Mouse (Mus musculus) lung, adult 2 months (tissue): ENCODE results near the gene Sppl3.

Experiments used
- CTCF ChIP-seq: fragments of 200-500 bp; IDR thresholded peaks from 2 replicates; pipeline ENCODE4 v1.5.1; 2011; ENCODE audit warnings: mild to moderate bottlenecking, low read length, control low read depth; ENCODE audit not compliant: insufficient read depth
- POLR2A ChIP-seq: fragments of 200-500 bp; IDR thresholded peaks from 2 replicates; pipeline ENCODE4 v1.6.1; 2011; ENCODE audit warnings: low read depth, mild to moderate bottlenecking, control low read depth, low read length, borderline replicate concordance; ENCODE audit errors: extremely low read depth

DNA sequence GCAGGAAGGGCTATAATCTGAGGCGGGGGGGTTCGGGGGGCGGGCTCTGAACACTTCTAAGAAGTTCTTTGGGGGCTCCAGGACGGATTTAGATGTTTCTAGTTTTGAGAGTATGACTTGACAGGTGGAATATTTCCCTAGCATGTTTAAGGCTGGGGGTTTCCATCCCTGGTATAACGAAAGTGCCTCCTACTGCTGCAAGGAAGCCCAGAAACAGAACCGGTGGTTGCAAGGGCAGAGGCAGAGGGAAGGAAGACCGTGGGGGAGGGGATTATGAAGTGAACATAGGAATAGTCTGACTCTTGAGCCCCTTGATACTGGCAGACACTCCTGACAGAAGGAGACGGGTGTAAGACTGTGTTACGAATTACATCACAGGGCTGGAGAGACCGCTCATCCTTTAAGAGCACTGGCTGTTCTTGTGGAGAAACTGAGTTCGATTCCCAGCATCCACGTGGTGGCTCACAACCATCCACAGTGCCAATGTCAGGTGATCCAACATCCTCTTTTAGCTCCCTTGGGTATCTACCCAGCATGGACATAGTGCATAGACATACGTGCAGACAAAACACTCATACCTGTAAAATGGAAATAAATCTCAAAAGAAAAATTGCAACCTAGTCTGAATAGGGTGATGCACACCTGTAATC lies 7.6 kb upstream of the Sppl3 start:
- no peak for TF ChIP-seq POLR2A
- no peak for TF ChIP-seq CTCF
